Mouse (Mus musculus): ENCODE data around the gene Elfn2. TPM values are rescaled to one million over a fixed set of nuclear protein-coding genes. Genes with fewer than 3 reads are reported as not detected.

The Elfn2 gene
- total and polyA plus RNA-seq, 2 experiments from 2014 or later, result 10.1 to 51.6 TPM

GRCm38 (mm10) chr15:78644606-78645005 lies 74.0 kb downstream of the Elfn2 start:
- H3K36me3 ChIP-seq (ENCODE audit: insufficient read depth), result no peaks in the 10 kb centered on the region
- H3K9ac ChIP-seq, result no peak overlapping the region
- 0 out of 2 replicates have a peak, but pooled peaks have one; percentile 34 for ATAC-seq
- no peaks in the 10 kb centered on the region for H3K9me3 ChIP-seq (ENCODE audit: low read length)
- H3K27me3 ChIP-seq (ENCODE audit: insufficient read depth, low read length), result no peaks in the 10 kb centered on the region
- H3K4me3 ChIP-seq (ENCODE audit: low read depth, low read length), result no peak overlapping the region
- H3K4me2 ChIP-seq (ENCODE audit: low read depth), result no peak overlapping the region
- DNase-seq, result no peak
- 34% methylated on average over 8 of the region's 8 CpGs for WGBS
- no peak overlapping the region for H3K27ac ChIP-seq (ENCODE audit: low read depth, low read length)
- 0 out of 2 replicates have a peak, but pooled peaks cover 3% of the 10 kb centered on the region for H3K4me1 ChIP-seq (ENCODE audit: insufficient read depth)
- TF ChIP-seq CTCF (IDR thresholded peaks at IDR 0.05; ENCODE audit: low read depth), result no peak

DNA sequence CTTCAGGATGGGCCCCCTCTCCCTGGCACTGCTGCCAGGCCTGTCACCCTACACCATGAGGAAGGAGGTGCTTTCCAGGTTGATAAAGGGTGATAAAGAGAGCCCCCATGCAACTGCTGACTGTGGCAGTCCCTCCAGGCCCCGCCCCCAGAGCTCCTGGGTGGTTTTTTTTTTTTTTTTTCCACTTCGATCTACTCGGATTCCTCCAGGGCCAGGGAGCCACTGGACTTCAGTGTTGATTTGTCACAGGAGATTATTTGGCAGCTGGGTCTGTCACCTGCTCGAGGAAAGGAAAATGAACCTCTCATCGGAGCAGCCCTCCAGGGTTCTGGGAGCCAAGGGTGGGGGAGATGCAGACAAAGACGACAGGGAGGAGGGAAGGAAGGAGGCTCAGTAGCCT lies 74.9 kb downstream of the Elfn2 start:
- Histone ChIP-seq H3K27me3 (ENCODE audit: insufficient read depth, low read length) (no peaks in the 10 kb centered on the region), H3K36me3 (ENCODE audit: insufficient read depth) (no peaks in the 10 kb centered on the region), H3K4me2 (ENCODE audit: low read depth) (no peak overlapping the region), H3K9ac (no peak overlapping the region), H3K4me1 (ENCODE audit: insufficient read depth) (0 out of 2 replicates have a peak, but pooled peaks cover 3% of the 10 kb centered on the region), H3K4me3 (ENCODE audit: low read depth, low read length) (no peak overlapping the region), H3K27ac (ENCODE audit: low read depth, low read length) (no peak overlapping the region), H3K9me3 (ENCODE audit: low read length) (no peaks in the 10 kb centered on the region)
- 17% methylated on average over 6 of the region's 6 CpGs for WGBS
- TF ChIP-seq CTCF (IDR thresholded peaks at IDR 0.05; ENCODE audit: low read depth), result no peak
- ATAC-seq, result no peak
- DNase-seq, result no peak

GRCm38 (mm10) chr15:78635231-78635630 lies 83.3 kb downstream of the Elfn2 start:
- no peaks in the 10 kb centered on the region for H3K36me3 ChIP-seq (ENCODE audit: insufficient read depth)
- no peak overlapping the region for H3K9ac ChIP-seq
- H3K4me2 ChIP-seq (ENCODE audit: low read depth), result no peak overlapping the region
- TF ChIP-seq CTCF (IDR thresholded peaks at IDR 0.05; ENCODE audit: low read depth), result no peak
- H3K9me3 ChIP-seq (ENCODE audit: low read length), result no peaks in the 10 kb centered on the region
- H3K4me1 ChIP-seq (ENCODE audit: insufficient read depth), result peaks cover 9% of the 10 kb centered on the region; the same call in 1 of the 2 replicates
- ATAC-seq (no peak), DNase-seq (no peak)
- no peaks in the 10 kb centered on the region for H3K27me3 ChIP-seq (ENCODE audit: insufficient read depth, low read length)
- no peak overlapping the region for H3K27ac ChIP-seq (ENCODE audit: low read depth, low read length)
- H3K4me3 ChIP-seq (ENCODE audit: low read depth, low read length), result no peak overlapping the region
- WGBS, result 34% methylated on average over 7 of the region's 7 CpGs

GRCm38 (mm10) chr15:78634095-78634737 lies 84.4 kb downstream of the Elfn2 start:
- peak overlapping the region; percentile 29; the same call in 1 of the 2 replicates for H3K27ac ChIP-seq (ENCODE audit: low read depth, low read length)
- H3K4me1 ChIP-seq (ENCODE audit: insufficient read depth), result peaks cover 9% of the 10 kb centered on the region; the same call in 1 of the 2 replicates
- H3K4me2 ChIP-seq (ENCODE audit: low read depth), result no peak overlapping the region
- H3K9ac ChIP-seq, result no peak overlapping the region
- TF ChIP-seq CTCF (IDR thresholded peaks at IDR 0.05; ENCODE audit: low read depth), result peak; percentile 48
- H3K4me3 ChIP-seq (ENCODE audit: low read depth, low read length), result no peak overlapping the region
- ATAC-seq (peak; percentile 83), DNase-seq (peak; percentile 82)
- no peaks in the 10 kb centered on the region for H3K9me3 ChIP-seq (ENCODE audit: low read length)
- 26% methylated on average over 10 of the region's 10 CpGs for WGBS
- no peaks in the 10 kb centered on the region for H3K27me3 ChIP-seq (ENCODE audit: insufficient read depth, low read length)
- no peaks in the 10 kb centered on the region for H3K36me3 ChIP-seq (ENCODE audit: insufficient read depth)

- Histone ChIP-seq H3K9me3 (ENCODE audit: low read length) (no peaks in the 10 kb centered on the region), H3K4me3 (ENCODE audit: low read depth, low read length) (no peak overlapping the region), H3K4me1 (ENCODE audit: insufficient read depth) (peaks cover 9% of the 10 kb centered on the region; the same call in 1 of the 2 replicates), H3K27ac (ENCODE audit: low read depth, low read length) (no peak overlapping the region), H3K9ac (no peak overlapping the region), H3K36me3 (ENCODE audit: insufficient read depth) (no peaks in the 10 kb centered on the region), H3K27me3 (ENCODE audit: insufficient read depth, low read length) (no peaks in the 10 kb centered on the region), H3K4me2 (ENCODE audit: low read depth) (no peak overlapping the region)
- ATAC-seq (no peak), DNase-seq (no peak)
- WGBS, result 42% methylated on average over 5 of the region's 5 CpGs
- TF ChIP-seq CTCF (IDR thresholded peaks at IDR 0.05; ENCODE audit: low read depth), result no peak
Measured at GRCm38 (mm10) chr15:78633413-78633812, 85.2 kb downstream of the Elfn2 start.

GRCm38 (mm10) chr15:78632387-78632786 lies 86.2 kb downstream of the Elfn2 start:
- Histone ChIP-seq H3K4me3 (ENCODE audit: low read depth, low read length) (no peak overlapping the region), H3K36me3 (ENCODE audit: insufficient read depth) (no peaks in the 10 kb centered on the region), H3K4me1 (ENCODE audit: insufficient read depth) (peaks cover 9% of the 10 kb centered on the region; the same call in 1 of the 2 replicates), H3K27me3 (ENCODE audit: insufficient read depth, low read length) (no peaks in the 10 kb centered on the region), H3K4me2 (ENCODE audit: low read depth) (no peak overlapping the region), H3K9me3 (ENCODE audit: low read length) (no peaks in the 10 kb centered on the region), H3K9ac (no peak overlapping the region), H3K27ac (ENCODE audit: low read depth, low read length) (no peak overlapping the region)
- DNase-seq (no peak), ATAC-seq (no peak)
- WGBS, result 53% methylated on average over 2 of the region's 2 CpGs
- no peak for TF ChIP-seq CTCF (IDR thresholded peaks at IDR 0.05; ENCODE audit: low read depth)

GRCm38 (mm10) chr15:78626285-78626684 lies 92.3 kb downstream of the Elfn2 start:
- DNase-seq, result no peak
- ATAC-seq, result no peak
- no peak overlapping the region for H3K4me3 ChIP-seq (ENCODE audit: low read depth, low read length)
- H3K4me2 ChIP-seq (ENCODE audit: low read depth), result no peak overlapping the region
- no peaks in the 10 kb centered on the region for H3K9me3 ChIP-seq (ENCODE audit: low read length)
- no peak overlapping the region for H3K9ac ChIP-seq
- no peaks in the 10 kb centered on the region for H3K36me3 ChIP-seq (ENCODE audit: insufficient read depth)
- no peak for TF ChIP-seq CTCF (IDR thresholded peaks at IDR 0.05; ENCODE audit: low read depth)
- no peaks in the 10 kb centered on the region for H3K27me3 ChIP-seq (ENCODE audit: insufficient read depth, low read length)
- H3K4me1 ChIP-seq (ENCODE audit: insufficient read depth), result no peaks in the 10 kb centered on the region; the same call in 1 of the 2 replicates
- WGBS, result 75% methylated on average over 13 of the region's 13 CpGs
- no peak overlapping the region for H3K27ac ChIP-seq (ENCODE audit: low read depth, low read length)

Measured in forebrain, postnatal 0 days (tissue).